Mouse (Mus musculus) intestine, postnatal 0 days (tissue): ENCODE data around the gene Kcnk7. TPM values are rescaled to one million over a fixed set of nuclear protein-coding genes. Genes with fewer than 3 reads are reported as not detected.

Experiments used
- ATAC-seq: fragments of 200-750 bp; cut with Nextera tagmentation; 2 replicates; pipeline ENCODE4 v1.8.0; 2017; ENCODE audit warnings: mild to moderate bottlenecking, moderate TSS enrichment, moderate library complexity
- H3K27ac ChIP-seq: fragments of 300-500 bp; sonication (generic); 2 replicates; pipeline ENCODE4 v1.5.1; 2014; ENCODE audit warnings: mild to moderate bottlenecking, low read depth, low read length, moderate library complexity
- H3K27me3 ChIP-seq: fragments of 300-500 bp; sonication (generic); replicated peaks from 2 replicates; pipeline ENCODE4 v1.6.1; 2014; ENCODE audit warnings: low read length, mixed read lengths; ENCODE audit not compliant: control insufficient read depth, insufficient read depth
- H3K36me3 ChIP-seq: fragments of 300-500 bp; sonication (generic); 2 replicates; pipeline ENCODE4 v1.6.1; 2014; ENCODE audit warnings: mild to moderate bottlenecking, moderate library complexity; ENCODE audit not compliant: control insufficient read depth, insufficient read depth
- H3K4me1 ChIP-seq: fragments of 300-500 bp; sonication (generic); replicated peaks from 2 replicates; pipeline ENCODE4 v1.6.1; 2014; ENCODE audit warnings: antibody characterized with exemption, low read length, mixed read lengths; ENCODE audit not compliant: control insufficient read depth, insufficient read depth
- H3K4me2 ChIP-seq: fragments of 300-500 bp; sonication (generic); replicated peaks from 2 replicates; pipeline ENCODE4 v1.6.1; 2014; ENCODE audit warnings: low read depth, mild to moderate bottlenecking, moderate library complexity
- H3K4me3 ChIP-seq: fragments of 300-500 bp; sonication (generic); 2 replicates; pipeline ENCODE4 v1.5.1; 2014; ENCODE audit warnings: low read depth, low read length
- H3K9ac ChIP-seq: fragments of 300-500 bp; sonication (generic); 2 replicates; pipeline ENCODE4 v1.6.1; 2014; ENCODE audit warnings: mild to moderate bottlenecking, low read depth, low read length
- H3K9me3 ChIP-seq: fragments of 300-500 bp; sonication (generic); 2 replicates; pipeline ENCODE4 v1.6.1; 2016; ENCODE audit warnings: mixed run types; ENCODE audit not compliant: control insufficient read depth
- CTCF ChIP-seq: sonication (generic); IDR thresholded peaks from 2 replicates; pipeline ENCODE4 v1.5.1; 2016; ENCODE audit warnings: low read depth, mild to moderate bottlenecking, control low read depth, antibody characterized with exemption, moderate library complexity
- WGBS: fragments of 180-500 bp; shearing (Covaris S2); extraction: QIAGEN DNeasy Blood & Tissue Kit; methylation state at CpG from one replicate; pipeline ENCODE4 v1.1.7; 2014; 5-methylcytosine and 5-hydroxymethylcytosine counted together
- polyA plus RNA-seq: library from polyadenylated mRNA; unstranded; fragments of >200 nt; fragmentation: Nextera tagmentation; extraction: Ambion mirVana; gene quantifications from 2 replicates; pipeline ENCODE4 v1.2.1, GENCODE M21; 2015

Gene Kcnk7
- polyA plus RNA-seq, 1 experiment from 2014 or later, result 0.21 TPM

GRCm38 (mm10) chr19:5725767-5726515 is 21.8 kb downstream of the Kcnk7 start, which contains the start of gene Ehbp1l1:
Gene Ehbp1l1, minus strand, starts transcription at chr19:5726317.
- Histone ChIP-seq H3K4me2 (peak within 1 kb of the TSS; percentile 95), H3K36me3 (peaks cover 19% of the 10 kb centered on the region), H3K27me3 (no peaks in the 10 kb centered on the region), H3K4me1 (peaks cover 14% of the 10 kb centered on the region), H3K4me3 (peak within 1 kb of the TSS; percentile 50), H3K9me3 (no peaks in the 10 kb centered on the region), H3K27ac (peak within 1 kb of the TSS; percentile 84), H3K9ac (peak within 1 kb of the TSS; percentile 47)
- 0 out of 2 replicates have a peak, but pooled peaks have one; percentile 19 for TF ChIP-seq CTCF
- peak; percentile 31; the same call in 1 of the 2 replicates for ATAC-seq
- WGBS, result 7% methylated on average over 48 of the region's 49 CpGs

GRCm38 (mm10) chr19:5726961-5727578 is 22.9 kb downstream of the Kcnk7 start:
- 57% methylated on average over 15 of the region's 15 CpGs for WGBS
- Histone ChIP-seq H3K4me1 (peaks cover 17% of the 10 kb centered on the region), H3K4me3 (peak overlapping the region; percentile 84), H3K9me3 (no peaks in the 10 kb centered on the region), H3K36me3 (peaks cover 8% of the 10 kb centered on the region; the same call in 1 of the 2 replicates), H3K4me2 (peak overlapping the region; percentile 95), H3K27me3 (no peaks in the 10 kb centered on the region), H3K27ac (peak overlapping the region; percentile 51), H3K9ac (peak overlapping the region; percentile 41; the same call in 1 of the 2 replicates)
- TF ChIP-seq CTCF, result no peak
- ATAC-seq, result no peak

- peak overlapping the region; percentile 41 for H3K9ac ChIP-seq
- ATAC-seq, result no peak
- no peaks in the 10 kb centered on the region for H3K9me3 ChIP-seq
- H3K27me3 ChIP-seq, result no peaks in the 10 kb centered on the region
- H3K4me2 ChIP-seq, result peak overlapping the region; percentile 95
- H3K4me3 ChIP-seq, result peak overlapping the region; percentile 84
- peaks cover 17% of the 10 kb centered on the region for H3K4me1 ChIP-seq
- WGBS, result 4% methylated on average over 14 of the region's 14 CpGs
- H3K27ac ChIP-seq, result peak overlapping the region; percentile 51
- peak; percentile 99 for TF ChIP-seq CTCF
- H3K36me3 ChIP-seq, result 0 out of 2 replicates have a peak, but pooled peaks cover 2% of the 10 kb centered on the region
These were observed 23.5 kb downstream of the Kcnk7 start for GRCm38 (mm10) chr19:5727701-5728100.

- Histone ChIP-seq H3K4me3 (peak overlapping the region; percentile 84), H3K4me2 (peak overlapping the region; percentile 95), H3K27me3 (no peaks in the 10 kb centered on the region), H3K4me1 (peaks cover 17% of the 10 kb centered on the region), H3K9me3 (no peaks in the 10 kb centered on the region), H3K9ac (peak overlapping the region; percentile 87), H3K36me3 (0 out of 2 replicates have a peak, but pooled peaks cover 2% of the 10 kb centered on the region), H3K27ac (peak overlapping the region; percentile 69)
- WGBS, result 9% methylated on average over 37 of the region's 37 CpGs
- no peak for TF ChIP-seq CTCF
- no peak for ATAC-seq
These were observed 24.7 kb downstream of the Kcnk7 start for GRCm38 (mm10) chr19:5728631-5729443.

DNA sequence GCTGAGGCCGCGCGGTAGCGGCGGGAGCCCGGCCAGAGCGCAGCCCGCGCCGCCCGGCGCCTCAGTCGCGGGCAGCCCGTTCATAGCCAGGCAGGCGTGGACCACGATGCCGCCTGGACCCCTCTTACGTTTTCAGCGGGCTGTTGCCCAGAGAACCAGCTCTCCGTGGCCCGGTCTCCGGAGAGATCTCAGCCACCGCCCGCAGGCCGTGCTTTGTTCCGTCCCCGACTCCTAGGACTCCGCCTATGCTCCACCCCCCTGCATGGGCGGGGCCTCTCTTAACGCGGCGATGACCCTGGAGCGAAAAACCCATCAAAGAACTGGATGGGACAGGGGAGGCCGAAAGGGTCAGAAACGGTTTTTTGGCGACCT is 25.3 kb downstream of the Kcnk7 start, which contains the start of gene Fam89b:
Gene Fam89b, minus strand, starts transcription at position 210 of the 372 bp plus-strand sequence.
- Histone ChIP-seq H3K27ac (peak within 1 kb of the TSS; percentile 69), H3K9me3 (no peaks in the 10 kb centered on the region), H3K4me3 (peak within 1 kb of the TSS; percentile 84), H3K9ac (peak within 1 kb of the TSS; percentile 87), H3K36me3 (0 out of 2 replicates have a peak, but pooled peaks cover 2% of the 10 kb centered on the region), H3K27me3 (no peaks in the 10 kb centered on the region), H3K4me2 (peak within 1 kb of the TSS; percentile 95), H3K4me1 (peaks cover 17% of the 10 kb centered on the region)
- TF ChIP-seq CTCF, result 0 out of 2 replicates have a peak, but pooled peaks have one; percentile 1
- under 1% methylated on average over 37 of the region's 37 CpGs for WGBS
- ATAC-seq, result peak; percentile 47
